Mouse (Mus musculus) gastrocnemius, postnatal 25 days (tissue): ENCODE measurements around the gene Rhoc. TPM values are rescaled to one million over a fixed set of nuclear protein-coding genes. Genes with fewer than 3 reads are reported as not detected.
"Not testable (repeated sequence)": the region's sequence is repeated elsewhere in the genome, so short reads cannot be mapped to it uniquely, and the experiment has no call there.

ENCODE experiments used
- DNase-seq: peaks from one replicate; pipeline ENCODE4 v3.0.0; 2022
- total RNA-seq, 2 experiments: library from RNA; stranded (reverse); gene quantifications; 1 replicate in 1 of 2; 2 replicates in 1 of 2; pipeline ENCODE4 v1.2.3; 2021

Rhoc gene
- total RNA-seq, 2 experiments from 2014 or later: 44.8 to 66.5 TPM

DNA sequence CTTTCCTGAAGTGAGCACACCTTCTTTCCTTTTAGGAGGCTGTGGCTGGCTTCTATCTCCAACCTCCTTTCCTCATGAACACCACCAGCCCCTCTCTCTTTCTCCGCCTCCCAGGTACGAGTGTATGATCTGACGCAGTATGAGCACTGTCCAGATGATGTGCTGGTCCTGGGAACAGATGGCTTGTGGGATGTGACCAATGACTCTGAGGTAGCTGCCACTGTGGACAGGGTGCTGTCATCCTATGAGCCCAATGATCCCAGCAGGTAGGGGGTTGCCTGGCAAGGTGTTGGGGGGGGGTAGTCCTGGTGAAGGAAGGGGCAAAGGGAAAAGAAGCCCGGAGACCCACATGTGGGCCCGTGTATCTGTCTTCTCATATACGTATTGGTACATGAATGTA is 2.9 kb upstream of the Rhoc start:
- no peak for DNase-seq

DNA sequence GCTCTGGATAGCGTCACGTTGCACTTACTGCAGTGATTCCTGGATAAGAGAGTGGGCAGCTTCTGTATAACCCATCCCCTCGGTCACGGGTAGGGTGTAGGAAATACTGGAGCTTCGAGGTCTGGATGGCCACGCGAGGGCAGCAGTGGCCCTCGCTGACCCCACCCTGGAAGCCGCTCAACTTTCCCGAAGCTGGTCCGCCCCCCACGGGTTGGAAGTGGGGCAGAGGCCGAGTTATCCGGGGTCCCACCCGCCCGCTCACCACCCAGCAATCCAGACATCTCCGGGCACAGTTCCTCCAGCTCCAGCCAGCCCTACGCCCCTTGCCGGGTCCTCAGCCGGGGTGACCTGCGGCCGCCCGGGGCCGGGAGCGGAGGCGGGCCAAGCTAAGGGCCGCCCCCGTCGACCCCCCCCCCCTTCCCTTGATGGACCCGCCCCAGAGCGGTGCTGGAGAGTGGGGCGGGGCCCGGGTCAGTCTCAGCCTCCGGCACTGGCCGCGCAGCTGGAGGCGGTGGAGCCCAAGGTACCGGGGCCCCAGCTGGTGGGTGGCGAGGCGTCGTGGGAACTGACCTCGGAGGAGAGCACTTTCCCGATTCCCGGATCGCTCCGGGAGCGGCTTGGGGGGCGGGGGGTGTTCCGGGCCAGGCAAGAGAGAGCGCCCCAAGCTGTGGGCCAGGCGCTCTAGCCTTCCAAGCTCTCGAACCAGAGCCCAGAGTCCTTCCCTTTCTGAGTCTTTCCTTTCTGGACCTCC is 561 bp downstream of the Rhoc start:
- DNase-seq: peak; percentile 86

DNA sequence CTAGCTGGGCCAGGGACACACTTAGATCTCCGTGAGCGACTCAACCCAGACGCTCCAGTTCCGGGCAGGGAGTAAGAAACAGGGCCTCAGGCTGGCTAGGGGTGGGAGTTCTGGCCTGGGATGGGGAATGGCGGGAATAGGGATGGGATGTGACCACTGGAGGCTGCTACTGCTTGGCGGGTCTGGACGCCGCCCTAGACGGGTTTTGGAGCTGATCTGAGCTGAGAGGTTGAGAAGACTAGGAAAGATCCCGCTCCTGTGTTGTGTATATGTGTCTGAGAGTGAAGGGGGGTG is 1.1 kb downstream of the Rhoc start:
- no peak for DNase-seq

DNA sequence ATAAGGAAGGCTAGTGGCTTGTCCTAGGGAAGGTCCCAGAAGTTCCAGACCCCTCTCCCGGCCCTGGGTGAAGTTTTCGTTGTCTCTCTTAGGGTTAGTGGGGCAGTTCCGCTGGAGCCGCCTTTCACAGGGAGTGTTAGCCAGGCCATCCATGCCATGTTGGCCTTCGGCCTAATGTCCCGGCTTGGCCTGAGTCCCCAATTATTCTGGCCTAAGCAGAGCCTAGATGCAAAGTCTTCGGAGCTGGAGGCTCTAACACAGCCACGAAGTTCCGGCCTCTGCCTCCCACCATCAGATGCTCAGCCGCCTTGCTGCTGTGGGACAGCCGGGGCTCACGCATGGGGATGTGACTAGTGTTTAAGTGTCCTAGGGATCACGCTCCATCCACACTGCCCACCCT is 1.6 kb downstream of the Rhoc start:
- peak; percentile 43 for DNase-seq

DNA sequence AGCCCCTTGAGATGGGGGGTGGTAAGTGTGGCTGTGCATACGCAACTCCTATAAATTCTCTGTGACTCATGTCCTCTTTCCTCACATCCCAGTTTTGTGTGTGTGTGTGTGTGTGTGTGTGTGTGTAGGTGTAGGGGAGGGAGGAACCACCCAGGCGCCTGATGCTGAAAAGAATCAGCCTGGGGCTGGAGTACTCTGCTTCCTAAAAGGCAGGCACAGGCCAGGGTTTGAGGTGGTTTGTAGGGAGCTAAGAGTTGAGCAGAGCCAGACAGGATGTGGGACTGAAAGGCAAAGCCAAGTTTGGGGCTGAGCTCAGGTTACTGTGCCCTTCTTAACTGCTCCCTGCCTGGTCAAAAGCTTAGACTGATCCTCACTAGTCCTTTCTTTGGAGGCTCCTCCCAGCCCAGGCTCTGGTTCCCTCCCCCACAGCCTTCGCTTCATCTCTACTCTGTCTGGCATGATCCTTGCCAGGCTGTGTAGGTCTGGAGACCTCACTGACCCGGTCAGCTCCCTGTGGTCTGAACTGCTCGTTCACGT is 2.3 kb downstream of the Rhoc start:
- DNase-seq: no peak

DNA sequence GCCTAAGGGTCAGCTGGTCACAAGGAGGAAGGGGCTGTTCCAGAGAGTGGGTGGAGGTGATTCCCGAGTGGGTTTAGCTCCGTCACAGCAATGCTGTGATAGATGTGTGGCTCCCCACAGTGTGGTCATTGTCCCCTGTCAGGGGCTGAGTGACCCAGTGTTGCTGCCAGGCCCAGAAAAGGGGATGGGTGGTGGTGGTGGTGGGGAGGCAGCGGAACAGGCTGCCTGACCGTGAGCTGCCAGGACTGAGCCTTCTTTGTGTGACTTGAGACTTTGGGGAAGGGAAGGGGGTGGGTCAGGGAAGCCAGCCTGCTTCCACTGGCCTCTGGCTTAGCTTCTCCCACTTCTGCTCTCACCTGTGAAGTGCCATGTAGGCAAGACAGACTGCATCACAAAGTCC is 2.8 kb downstream of the Rhoc start:
- DNase-seq: no peak

DNA sequence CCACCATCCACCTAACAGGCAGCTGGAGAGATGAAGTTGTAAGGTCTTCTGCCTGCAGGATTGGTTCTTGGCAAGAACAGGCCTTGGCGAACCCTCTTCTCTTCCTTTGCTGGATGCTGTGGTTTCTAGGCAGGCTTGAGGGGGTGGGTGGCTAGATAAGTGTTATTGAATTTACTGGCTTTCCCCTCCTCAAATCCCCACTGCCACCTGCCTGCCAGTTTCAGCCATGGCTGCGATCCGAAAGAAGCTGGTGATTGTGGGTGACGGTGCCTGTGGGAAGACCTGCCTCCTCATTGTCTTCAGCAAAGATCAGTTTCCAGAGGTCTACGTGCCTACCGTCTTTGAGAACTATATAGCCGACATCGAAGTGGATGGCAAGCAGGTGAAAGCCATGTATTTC is 3.5 kb downstream of the Rhoc start:
- no peak for DNase-seq

DNA sequence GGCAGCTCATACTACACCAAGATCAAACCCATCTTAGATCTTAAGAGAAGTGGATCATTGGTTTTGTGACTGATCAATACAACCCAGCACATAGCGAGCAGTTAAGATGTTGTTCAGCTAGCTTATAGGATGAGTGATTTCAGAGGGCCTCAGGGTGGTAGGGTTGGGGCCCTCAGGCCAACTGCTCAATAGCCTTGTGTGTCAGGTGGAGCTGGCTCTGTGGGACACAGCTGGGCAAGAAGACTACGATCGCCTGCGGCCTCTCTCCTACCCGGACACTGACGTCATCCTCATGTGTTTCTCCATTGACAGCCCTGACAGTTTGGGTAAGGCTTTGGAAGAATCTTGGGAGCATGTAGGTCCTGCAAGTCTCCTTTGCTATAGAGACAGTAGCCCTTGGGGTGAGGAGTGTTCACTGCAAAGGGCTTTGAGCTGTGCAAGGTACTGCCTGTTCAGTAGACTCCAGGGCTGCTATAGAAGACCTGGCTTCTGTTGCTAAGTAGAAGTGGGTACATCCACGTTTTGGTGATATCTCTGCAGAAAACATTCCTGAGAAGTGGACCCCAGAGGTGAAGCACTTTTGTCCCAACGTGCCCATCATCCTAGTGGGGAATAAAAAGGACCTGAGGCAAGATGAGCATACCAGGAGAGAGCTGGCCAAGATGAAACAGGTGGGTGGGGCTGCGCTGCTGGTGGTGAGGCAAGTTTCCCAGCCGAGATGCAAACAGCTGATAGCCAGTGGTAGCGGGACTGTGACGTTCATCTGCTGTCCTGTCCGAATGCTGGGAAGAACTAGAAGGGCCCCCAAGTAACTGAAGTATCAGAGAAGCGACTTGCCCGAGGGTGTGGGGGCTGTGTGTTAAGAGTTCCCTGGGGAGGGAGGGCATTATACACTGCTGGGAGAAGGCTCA is 4.4 kb downstream of the Rhoc start:
- no peak for DNase-seq

DNA sequence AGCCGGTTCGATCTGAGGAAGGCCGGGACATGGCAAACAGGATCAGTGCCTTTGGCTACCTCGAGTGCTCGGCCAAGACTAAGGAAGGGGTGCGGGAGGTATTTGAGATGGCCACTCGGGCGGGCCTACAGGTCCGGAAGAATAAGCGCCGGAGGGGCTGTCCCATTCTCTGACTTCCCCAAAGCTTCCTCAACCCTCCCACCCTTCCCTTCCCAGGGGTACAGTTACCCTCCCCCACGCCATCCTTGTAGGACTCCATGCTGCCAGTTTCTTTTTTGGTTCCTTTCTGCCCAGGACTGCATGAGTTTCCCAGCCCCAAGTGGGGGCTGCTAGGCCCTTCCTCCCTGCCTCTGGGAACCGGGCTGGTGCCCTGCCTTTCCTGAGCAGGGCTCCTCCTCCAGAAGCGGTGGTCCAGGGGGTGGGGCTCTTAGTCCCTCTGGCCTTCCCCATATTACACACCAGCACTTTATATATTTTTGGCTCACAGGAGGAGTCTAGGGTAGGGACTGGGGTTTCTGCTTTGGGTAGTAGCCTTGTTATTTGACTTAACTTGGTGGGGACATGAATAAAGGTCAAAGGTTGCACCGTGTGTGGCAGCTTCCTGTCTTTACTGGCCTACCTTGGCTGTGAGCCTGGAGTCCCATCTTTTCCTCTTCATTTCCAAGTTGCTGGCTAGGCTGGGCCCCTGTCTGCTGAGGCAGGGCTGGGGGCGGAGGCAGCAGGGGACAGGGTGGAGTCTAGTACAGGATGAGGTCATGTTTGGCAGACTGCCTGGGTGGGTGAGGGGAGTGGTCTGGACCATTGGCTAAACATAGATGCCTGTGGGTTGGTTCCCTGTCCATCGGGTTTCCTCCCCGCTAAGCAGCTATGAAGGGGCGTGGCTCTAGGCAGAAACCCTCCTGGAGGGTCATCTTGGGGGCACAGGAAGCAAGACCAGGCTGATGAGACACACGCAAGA is 6.0 kb downstream of the Rhoc start:
- DNase-seq: peak; percentile 85

DNA sequence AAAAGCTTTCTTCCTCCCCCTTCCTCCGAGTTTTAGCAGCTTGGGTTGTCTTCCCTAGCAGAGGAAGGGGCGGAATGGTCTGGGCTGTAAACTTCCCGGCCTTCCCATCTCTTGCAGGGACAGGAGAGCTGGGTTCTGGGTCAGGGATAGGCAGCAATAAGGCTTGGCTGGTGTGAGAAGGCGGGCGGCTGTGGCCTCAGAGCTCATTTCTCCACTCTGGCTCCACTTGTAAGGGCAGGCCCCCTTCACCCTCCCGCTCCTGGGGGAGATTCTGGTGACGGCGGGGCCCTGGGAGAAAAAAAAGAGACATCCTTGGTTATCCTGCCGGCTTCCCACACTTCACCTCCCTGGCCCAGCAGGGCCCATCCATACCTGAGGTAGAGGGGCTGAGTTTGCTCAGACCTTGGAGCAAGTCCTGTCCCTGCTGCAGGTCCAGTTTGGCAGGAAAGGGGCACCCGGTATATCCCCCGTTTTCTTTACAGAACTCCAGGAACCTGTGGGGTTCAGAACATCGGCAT is 6.8 kb downstream of the Rhoc start:
- no peak for DNase-seq

DNA sequence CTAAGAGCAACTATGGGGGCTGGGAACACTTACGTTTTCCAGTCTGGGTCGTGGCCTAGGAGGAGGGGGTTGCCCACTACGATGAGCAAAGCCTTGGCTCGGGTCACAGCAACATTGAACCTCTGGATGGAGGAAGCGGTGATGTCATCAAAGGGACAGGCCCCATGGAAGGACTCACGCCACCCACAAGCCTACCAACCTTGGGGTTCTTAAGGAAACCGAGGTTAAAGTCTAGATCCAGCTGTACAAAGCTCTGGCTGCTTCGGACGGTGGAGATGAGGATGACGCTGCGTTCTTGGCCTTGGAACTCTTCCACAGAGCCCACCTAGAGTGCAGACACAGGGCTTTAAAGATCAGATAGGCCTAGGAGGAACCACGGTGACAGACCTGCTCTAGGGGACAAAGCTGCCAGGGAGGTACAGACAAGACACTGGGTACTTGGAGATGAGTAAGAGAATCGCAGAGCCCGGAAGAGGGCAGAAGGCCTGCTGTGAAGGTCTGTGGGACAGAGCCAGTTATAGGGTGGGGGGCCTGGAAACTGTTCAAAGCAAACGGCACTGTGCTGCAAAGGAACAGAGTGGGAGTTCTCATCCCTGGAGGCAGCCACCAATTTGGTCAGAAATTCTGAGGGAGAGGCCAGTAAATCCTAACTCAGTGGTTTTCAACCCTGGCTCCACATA is 7.6 kb downstream of the Rhoc start:
- DNase-seq: no peak

DNA sequence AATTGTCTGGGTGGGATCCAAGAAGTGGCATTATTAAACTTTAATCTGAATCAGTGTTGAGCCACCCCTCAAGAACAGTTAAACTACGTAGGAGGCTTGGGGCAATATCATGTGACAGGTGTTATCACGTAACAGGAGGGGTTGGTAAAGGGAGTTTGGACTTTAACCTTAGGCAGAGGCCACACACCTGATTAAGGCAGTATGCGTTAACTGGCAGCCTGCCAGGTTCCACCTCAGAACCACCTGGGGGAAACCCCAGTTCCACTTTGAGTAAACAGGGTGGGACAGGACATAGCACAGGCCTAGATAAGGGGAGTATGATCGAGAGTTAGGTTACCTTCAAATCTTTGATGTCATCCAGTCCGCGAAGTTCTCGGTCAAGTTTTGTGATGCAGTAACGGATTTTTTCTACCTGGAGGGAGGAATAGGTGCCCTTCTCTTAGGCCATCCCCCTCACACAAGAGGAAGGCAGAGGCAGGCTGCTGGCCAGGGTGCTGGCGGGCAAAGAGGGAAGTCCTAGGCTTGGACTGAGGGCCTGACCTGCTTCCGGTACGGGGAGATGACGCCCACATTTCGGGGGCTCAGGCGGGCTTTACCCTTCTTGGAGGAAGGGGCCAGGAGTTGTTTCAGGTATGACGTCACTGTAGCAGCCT is 8.4 kb downstream of the Rhoc start:
- no peak for DNase-seq

DNA sequence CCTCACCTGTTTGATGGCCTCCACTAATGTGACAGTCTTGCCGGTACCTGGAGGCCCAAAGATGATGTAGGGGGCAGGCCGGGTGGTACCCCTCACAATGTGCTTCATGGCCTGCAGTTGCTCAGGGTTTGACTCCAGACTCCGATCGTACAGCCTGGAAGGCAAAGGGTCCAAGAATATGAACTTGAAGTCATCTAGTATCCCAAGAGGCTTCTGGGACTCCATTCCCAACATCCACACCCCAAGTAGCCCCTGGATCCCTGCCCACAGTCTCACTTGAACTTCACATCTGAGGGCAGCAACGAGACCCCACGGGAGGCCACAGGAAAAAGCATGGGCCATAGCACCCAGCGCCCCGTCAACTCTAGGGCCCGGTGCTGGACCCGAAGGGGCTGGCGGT is 12.5 kb downstream of the Rhoc start:
- no peak for DNase-seq

DNA sequence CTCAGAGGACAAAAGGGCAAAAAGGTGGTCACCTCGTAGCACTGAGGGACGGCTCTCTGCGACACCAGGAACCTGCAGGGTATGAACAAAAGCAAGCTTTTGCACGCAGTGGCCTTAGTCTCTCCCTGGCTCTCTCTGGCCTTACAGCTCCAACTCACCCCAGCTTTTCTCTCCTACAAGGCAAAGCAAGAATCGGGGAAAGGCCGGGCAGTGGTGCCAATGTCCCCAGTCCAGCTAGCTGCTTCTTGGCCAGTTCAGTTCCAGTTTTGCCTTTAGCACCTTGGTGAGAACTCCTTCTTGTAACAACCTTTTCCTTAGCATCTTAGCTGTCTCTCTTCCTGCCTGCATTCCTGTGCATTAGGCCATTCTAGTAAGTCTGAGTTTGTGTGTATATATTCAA is 13.3 kb downstream of the Rhoc start:
- no peak for DNase-seq

DNA sequence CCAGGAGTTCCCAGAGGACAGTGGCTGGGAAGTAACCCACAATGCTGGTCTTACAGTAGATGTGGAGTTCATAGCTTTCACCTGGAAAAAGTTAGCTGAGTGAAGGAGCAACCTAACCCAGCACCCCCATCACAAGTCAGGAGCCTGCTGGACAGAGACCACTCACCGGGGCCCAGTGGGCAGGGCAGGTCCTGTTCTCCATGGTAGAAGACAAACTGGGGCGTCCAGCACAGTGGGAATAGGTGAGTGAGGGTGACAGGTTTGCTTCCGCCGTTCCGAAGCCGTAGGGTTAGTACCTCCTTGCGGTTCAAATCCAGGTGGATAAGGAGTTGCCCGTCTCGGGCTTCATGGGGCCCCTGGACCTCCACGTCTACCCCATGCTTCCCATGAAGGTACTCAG is 16.1 kb downstream of the Rhoc start:
- DNase-seq: no peak

DNA sequence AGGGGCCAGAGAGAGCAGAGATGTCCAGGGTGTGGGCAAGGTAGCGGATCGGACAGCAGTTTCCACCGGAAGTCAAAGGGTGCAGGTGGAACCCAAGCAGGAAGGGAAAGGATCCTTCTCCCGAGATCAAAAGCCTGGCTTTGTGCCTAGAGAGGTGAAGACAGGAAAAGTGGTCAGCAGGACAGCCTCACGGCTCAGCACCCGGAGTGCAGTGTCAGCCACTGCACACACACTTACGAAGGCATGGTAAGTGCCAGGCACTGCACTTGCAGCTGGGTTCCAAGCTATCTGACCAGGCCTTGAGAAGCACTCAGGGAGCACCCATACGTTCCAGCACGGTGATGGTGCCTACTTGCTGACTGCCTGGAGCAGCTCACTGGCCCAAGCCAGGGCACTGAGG is 17.4 kb downstream of the Rhoc start:
- DNase-seq: no peak

DNA sequence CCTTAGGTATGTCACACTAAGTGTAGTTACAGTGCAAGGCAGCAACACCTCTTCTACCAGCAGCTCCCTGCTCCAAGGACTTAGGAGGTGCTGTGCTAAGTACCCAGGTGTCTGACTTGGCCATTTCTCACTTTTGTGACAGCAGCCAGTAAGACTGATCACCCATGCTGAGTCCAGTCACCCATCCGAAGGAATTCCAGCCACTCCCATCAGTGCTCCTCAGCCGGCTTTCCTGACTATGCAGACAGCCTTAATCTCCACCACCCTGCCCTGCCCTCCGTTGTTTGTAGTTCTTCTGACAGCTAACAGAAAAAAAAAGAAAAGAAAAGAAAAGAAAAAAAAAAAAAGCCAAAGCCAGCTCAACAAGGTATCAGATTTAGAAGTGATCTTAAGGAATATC is 23.6 kb downstream of the Rhoc start:
- no peak for DNase-seq

DNA sequence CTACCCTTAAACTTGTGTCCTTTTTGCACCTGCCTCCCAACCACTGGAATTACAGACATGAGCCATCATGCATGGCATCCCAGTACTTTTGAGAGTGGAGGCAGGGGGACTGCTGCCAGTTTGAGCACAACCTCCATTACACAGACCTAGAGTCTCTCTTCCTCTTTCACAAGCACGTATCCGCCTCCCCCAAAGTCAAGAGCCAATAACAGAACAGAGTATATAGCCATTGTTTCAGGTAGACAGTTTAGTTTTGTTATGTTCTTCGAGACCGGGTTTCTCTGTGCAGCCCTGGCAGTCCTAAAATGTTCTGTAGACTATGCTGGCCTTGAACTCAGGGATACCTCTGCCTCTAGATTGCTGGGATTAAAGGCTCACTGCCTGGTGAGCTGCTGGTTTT is 24.1 kb downstream of the Rhoc start:
- DNase-seq: no peak

DNA sequence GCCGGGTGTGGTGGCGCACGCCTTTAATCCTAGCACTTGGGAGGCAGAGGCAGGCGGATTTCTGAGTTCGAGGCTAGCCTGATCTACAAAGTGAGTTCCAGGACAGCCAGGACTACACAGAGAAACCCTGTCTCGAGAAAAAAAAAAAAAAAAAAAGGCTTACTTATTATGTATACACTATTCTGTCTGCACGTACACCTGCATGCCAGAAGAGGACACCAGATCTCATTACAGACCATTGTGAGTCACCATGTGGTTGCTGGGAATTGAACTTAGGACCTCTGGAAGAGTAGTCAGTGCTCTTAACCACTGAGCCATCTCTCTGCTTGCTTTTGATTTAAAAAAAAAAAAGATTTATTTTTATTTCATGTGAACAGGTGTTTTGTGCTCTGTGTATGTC is 25.1 kb downstream of the Rhoc start:
- DNase-seq: not testable (repeated sequence)

DNA sequence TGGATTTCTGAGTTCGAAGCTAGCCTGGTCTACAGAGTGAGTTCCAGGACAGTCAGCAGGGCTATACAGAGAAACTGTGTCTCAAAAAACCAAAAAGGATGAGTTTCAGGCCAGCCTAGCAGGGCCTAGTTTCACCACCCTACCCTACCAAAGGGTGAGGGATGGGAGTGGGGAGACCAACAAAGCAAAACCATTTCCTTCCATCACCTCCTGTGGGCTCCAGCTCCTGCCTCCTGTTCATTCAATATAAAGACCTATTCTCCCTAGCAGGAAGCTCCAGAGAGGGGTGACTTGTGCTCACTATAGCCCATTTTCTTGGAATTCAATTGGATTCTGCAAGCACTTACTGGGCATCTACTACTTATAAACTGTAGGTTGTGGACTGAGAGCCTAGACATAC is 26.6 kb downstream of the Rhoc start:
- DNase-seq: no peak

DNA sequence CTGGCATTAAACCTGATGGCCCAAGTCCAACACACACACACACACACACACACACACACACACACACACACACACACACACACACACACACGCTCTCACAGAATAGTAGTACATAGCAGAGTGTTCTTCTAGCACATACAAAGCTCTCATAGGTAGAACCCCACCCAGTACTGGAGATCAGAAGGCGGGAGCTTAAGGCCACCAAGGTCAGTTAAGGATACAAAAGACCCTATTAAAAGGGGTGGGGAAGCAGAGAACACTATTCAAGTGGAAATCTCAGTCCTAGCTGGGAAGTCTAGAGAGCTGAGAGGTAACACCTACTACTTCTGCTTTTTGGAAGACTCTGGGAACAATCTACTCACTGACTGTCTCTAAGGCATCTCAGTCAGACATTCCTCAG is 27.2 kb downstream of the Rhoc start:
- DNase-seq: no peak
